Comparison of ENCODE assay signal across 8 mouse cellular contexts in the genomic region with DNA sequence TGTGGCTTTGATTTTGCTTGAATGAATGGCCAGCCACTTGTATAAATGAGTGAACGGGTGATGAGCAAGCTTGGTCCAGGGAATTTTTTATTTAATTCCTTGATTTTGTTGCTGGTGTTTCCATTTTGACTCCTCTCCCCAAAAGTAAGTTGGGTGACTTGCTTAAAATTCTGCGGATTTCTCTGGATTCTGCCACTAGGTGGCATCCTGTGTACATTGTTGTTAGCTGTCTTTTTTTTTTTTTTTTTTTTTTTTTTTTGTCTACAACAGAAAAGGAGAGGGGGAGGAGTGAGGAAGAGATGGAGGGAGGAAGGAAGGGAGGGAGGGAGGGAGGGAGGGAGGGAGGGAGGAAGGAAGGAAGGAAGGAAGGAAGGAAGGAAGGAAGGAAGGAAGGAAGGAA.
DNase-seq lines count a peak whose midpoint lies in the region; ATAC-seq and TF ChIP-seq lines count a peak whose summit lies in the region.

No protein-coding gene starts in this region.

- H3K4me1 ChIP-seq in hindbrain, embryonic 10.5 days (replicated peaks) = peaks cover 7% of the 10 kb centered on the region
- H3K4me1 ChIP-seq in hindbrain, embryonic 13.5 days (replicated peaks) = peaks cover 6% of the 10 kb centered on the region
- H3K4me1 ChIP-seq in ES-E14 (ENCODE audit: control insufficient read depth in 2 of 2, insufficient read depth in 2 of 2, low read length in 2 of 2, poor library complexity in 1 of 2) = peaks cover 0 to 4% of the 10 kb centered on the region in 2 experiments; a peak in 2 of 4 replicates
- H3K4me1 ChIP-seq in midbrain, postnatal 0 days (ENCODE audit: insufficient read depth, low read length) = no peaks in the 10 kb centered on the region

- ATAC-seq in hindbrain, embryonic 13.5 days (ENCODE audit: low FRiP score) = no peak
- ATAC-seq in midbrain, postnatal 0 days (ENCODE audit: low FRiP score) = peak; percentile 16; the same call in 1 of the 2 replicates

- no peaks in the 10 kb centered on the region for H3K9me3 ChIP-seq in hindbrain, embryonic 10.5 days
- no peaks in the 10 kb centered on the region for H3K9me3 ChIP-seq in hindbrain, embryonic 13.5 days
- H3K9me3 ChIP-seq in ES-E14 (ENCODE audit: control insufficient read depth, insufficient read depth, low read depth, low read length) = no peaks in the 10 kb centered on the region
- H3K9me3 ChIP-seq in midbrain, postnatal 0 days (ENCODE audit: low read length) = no peaks in the 10 kb centered on the region

- H3K36me3 ChIP-seq in hindbrain, embryonic 10.5 days = no peaks in the 10 kb centered on the region
- no peaks in the 10 kb centered on the region for H3K36me3 ChIP-seq in hindbrain, embryonic 13.5 days
- H3K36me3 ChIP-seq in ES-E14 (ENCODE audit: control insufficient read depth, insufficient read depth, low read length, poor library complexity, severe bottlenecking) = no peaks in the 10 kb centered on the region
- no peaks in the 10 kb centered on the region for H3K36me3 ChIP-seq in midbrain, postnatal 0 days (ENCODE audit: insufficient read depth, low read length)

- TF ChIP-seq CTCF in midbrain, postnatal 0 days (IDR thresholded peaks at IDR 0.05) = peak; percentile 78

- no peak overlapping the region for H3K9ac ChIP-seq in hindbrain, embryonic 13.5 days
- no peak overlapping the region for H3K9ac ChIP-seq in ES-E14 (ENCODE audit: insufficient read depth, low read depth, low read length, poor library complexity, severe bottlenecking)
- H3K9ac ChIP-seq in midbrain, postnatal 0 days (replicated peaks; ENCODE audit: low read length, poor library complexity, severe bottlenecking) = no peak overlapping the region

- in situ Hi-C loops in ES-E14 (cut with MboI; ENCODE audit: low sequenced_read_pairs in 2 of 2, unreplicated experiment in 2 of 2) = no loop called here

- H3K27ac ChIP-seq in hindbrain, embryonic 10.5 days = peak overlapping the region; percentile 81
- no peak overlapping the region for H3K27ac ChIP-seq in hindbrain, embryonic 13.5 days
- H3K27ac ChIP-seq in ES-E14 (ENCODE audit: insufficient read depth, low read depth, low read length, poor library complexity, severe bottlenecking) = no peak overlapping the region
- no peak overlapping the region for H3K27ac ChIP-seq in midbrain, postnatal 0 days (ENCODE audit: low read depth, low read length)

- H3K4me2 ChIP-seq in hindbrain, embryonic 13.5 days = no peak overlapping the region
- no peak overlapping the region for H3K4me2 ChIP-seq in midbrain, postnatal 0 days (ENCODE audit: low read depth, low read length, poor library complexity, severe bottlenecking)

- WGBS in hindbrain, embryonic 10.5 days = 6% methylated on average over 2 of the region's 2 CpGs
- 13% methylated on average over 2 of the region's 2 CpGs for WGBS in hindbrain, embryonic 13.5 days
- 8% methylated on average over 2 of the region's 2 CpGs for WGBS in midbrain, postnatal 0 days

- peak; percentile 36 for DNase-seq in hindbrain, embryonic 10.5 days (ENCODE audit: low spot score)
- DNase-seq in ES-E14 (ENCODE audit: low read depth, low spot score) = peak; percentile 54
- peak; percentile 78 for DNase-seq in cerebellum, adult 8-10 months
- DNase-seq in frontal cortex, postnatal 36 days (ENCODE audit: low spot score in 2 of 2) = peak; percentile 52 to 86
- peak; percentile 56 for DNase-seq in layer of hippocampus, adult 9-11 months
- peak; percentile 85 for DNase-seq in midbrain, postnatal 0 days (ENCODE audit: low spot score)
- peak; percentile 41 for DNase-seq in thymus, postnatal 25 days

- H3K4me3 ChIP-seq in hindbrain, embryonic 10.5 days = no peak overlapping the region
- H3K4me3 ChIP-seq in hindbrain, embryonic 13.5 days = no peak overlapping the region
- no peak overlapping the region for H3K4me3 ChIP-seq in ES-E14 (ENCODE audit: insufficient read depth in 1 of 2, low read depth in 1 of 2, low read length in 2 of 2, poor library complexity in 1 of 2, severe bottlenecking in 1 of 2)
- no peak overlapping the region for H3K4me3 ChIP-seq in midbrain, postnatal 0 days (ENCODE audit: low read depth, low read length)

- H3K27me3 ChIP-seq in hindbrain, embryonic 10.5 days (ENCODE audit: insufficient read depth, poor library complexity, severe bottlenecking) = no peaks in the 10 kb centered on the region
- no peaks in the 10 kb centered on the region for H3K27me3 ChIP-seq in hindbrain, embryonic 13.5 days
- H3K27me3 ChIP-seq in midbrain, postnatal 0 days (ENCODE audit: insufficient read depth, low read length) = no peaks in the 10 kb centered on the region

TF ChIP-seq in ES-E14, 5 proteins besides CTCF, POLR2A, EP300 and RAD21:
- 0 out of 2 replicates have a peak, but pooled peaks have one; percentile 19 for TF ChIP-seq MAFK (IDR thresholded peaks at IDR 0.05; ENCODE audit: insufficient read depth, low read depth, low read length)
- 0 out of 2 replicates have a peak, but pooled peaks have one; percentile 3 for TF ChIP-seq ZC3H11A (IDR thresholded peaks at IDR 0.05; ENCODE audit: borderline replicate concordance, low read depth, low read length)
- TF ChIP-seq CHD2 (IDR thresholded peaks at IDR 0.05; ENCODE audit: low read depth, low read length) = no peak
- TF ChIP-seq HCFC1 (IDR thresholded peaks at IDR 0.05; ENCODE audit: borderline replicate concordance, insufficient read depth, low read length) = no peak
- TF ChIP-seq ZNF384 (IDR thresholded peaks at IDR 0.05; ENCODE audit: low read depth, low read length) = peak; percentile 99
